Mouse (Mus musculus) embryonic facial prominence, embryonic 14.5 days (tissue): ENCODE results near the gene Mutyh. TPM values are rescaled to one million over a fixed set of nuclear protein-coding genes. Genes with fewer than 3 reads are reported as not detected.

Source experiments
- ATAC-seq: fragments of 200-750 bp; cut with Nextera tagmentation; 2 replicates; pipeline ENCODE4 v1.8.0; 2017; ENCODE audit warnings: low read depth, moderate number of reproducible peaks, moderate TSS enrichment
- DNase-seq: peaks from one replicate; pipeline ENCODE4 v3.0.0-alpha.2; 2015; ENCODE audit warnings: low spot score
- H3K27ac ChIP-seq: fragments of 300-500 bp; sonication (generic); replicated peaks from 2 replicates; pipeline ENCODE4 v1.5.1; 2014; ENCODE audit warnings: low read depth, mild to moderate bottlenecking, low read length, moderate library complexity
- H3K27me3 ChIP-seq: fragments of 300-500 bp; sonication (generic); replicated peaks from 2 replicates; pipeline ENCODE4 v1.6.1; 2014; ENCODE audit warnings: low read length; ENCODE audit not compliant: control insufficient read depth, insufficient read depth
- H3K36me3 ChIP-seq: fragments of 300-500 bp; sonication (generic); 2 replicates; pipeline ENCODE4 v1.6.1; 2014; ENCODE audit warnings: low read length, mixed read lengths; ENCODE audit not compliant: control insufficient read depth, insufficient read depth
- H3K4me1 ChIP-seq: fragments of 300-500 bp; sonication (generic); 2 replicates; pipeline ENCODE4 v1.6.1; 2014; ENCODE audit warnings: antibody characterized with exemption, low read length; ENCODE audit not compliant: control insufficient read depth, insufficient read depth
- H3K4me2 ChIP-seq: fragments of 300-500 bp; sonication (generic); 2 replicates; pipeline ENCODE4 v1.6.1; 2014; ENCODE audit warnings: low read depth, mild to moderate bottlenecking, low read length, moderate library complexity, mixed read lengths
- H3K4me3 ChIP-seq: fragments of 300-500 bp; sonication (generic); 2 replicates; pipeline ENCODE4 v1.5.1; 2014; ENCODE audit warnings: low read depth, mild to moderate bottlenecking, low read length
- H3K9ac ChIP-seq: fragments of 300-500 bp; sonication (generic); 2 replicates; pipeline ENCODE4 v1.6.1; 2014; ENCODE audit warnings: low read depth, mild to moderate bottlenecking, low read length, moderate library complexity, mixed read lengths
- H3K9me3 ChIP-seq: fragments of 300-500 bp; sonication (generic); 2 replicates; pipeline ENCODE4 v1.6.1; 2016; ENCODE audit warnings: low read length; ENCODE audit not compliant: control insufficient read depth
- WGBS: fragments of 180-500 bp; shearing (Covaris S2); extraction: QIAGEN DNeasy Blood & Tissue Kit; methylation state at CpG from one replicate; pipeline ENCODE4 v1.1.7; 2014; 5-methylcytosine and 5-hydroxymethylcytosine counted together
- polyA plus RNA-seq: library from polyadenylated mRNA; unstranded; fragments of >200 nt; fragmentation: Nextera tagmentation; extraction: Ambion mirVana; gene quantifications from 2 replicates; pipeline ENCODE4 v1.2.1, GENCODE M21; 2014

The Mutyh gene
- polyA plus RNA-seq, 1 experiment from 2014 or later = 8.2 TPM

DNA sequence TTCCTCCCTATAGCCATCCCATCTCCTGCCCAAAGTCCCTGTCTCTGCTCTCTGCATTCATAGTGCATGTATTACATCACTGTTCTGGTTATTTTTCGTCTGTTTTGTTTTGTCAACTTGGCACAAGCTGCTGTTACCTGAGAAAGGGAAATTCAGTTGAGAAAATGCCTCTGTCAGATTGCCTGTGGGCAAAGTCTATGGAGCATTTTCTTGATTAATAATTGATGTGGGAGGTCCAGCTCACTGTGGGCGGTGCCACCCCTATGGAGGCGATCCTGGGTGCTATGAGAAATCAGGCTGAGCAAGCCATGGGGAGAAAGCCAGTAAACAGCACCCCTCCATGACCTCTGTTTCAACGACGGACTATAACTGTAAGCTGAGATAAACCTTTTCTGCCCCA, 52.2 kb downstream of the Mutyh start:
- Histone ChIP-seq H3K27ac (no peak overlapping the region), H3K4me2 (no peak overlapping the region), H3K4me3 (no peak overlapping the region), H3K9ac (no peak overlapping the region), H3K9me3 (no peaks in the 10 kb centered on the region), H3K36me3 (no peaks in the 10 kb centered on the region), H3K4me1 (no peaks in the 10 kb centered on the region), H3K27me3 (no peaks in the 10 kb centered on the region; the same call in 1 of the 2 replicates)
- ATAC-seq = no peak
- 72% methylated on average over 5 of the region's 5 CpGs for WGBS
- no peak for DNase-seq

DNA sequence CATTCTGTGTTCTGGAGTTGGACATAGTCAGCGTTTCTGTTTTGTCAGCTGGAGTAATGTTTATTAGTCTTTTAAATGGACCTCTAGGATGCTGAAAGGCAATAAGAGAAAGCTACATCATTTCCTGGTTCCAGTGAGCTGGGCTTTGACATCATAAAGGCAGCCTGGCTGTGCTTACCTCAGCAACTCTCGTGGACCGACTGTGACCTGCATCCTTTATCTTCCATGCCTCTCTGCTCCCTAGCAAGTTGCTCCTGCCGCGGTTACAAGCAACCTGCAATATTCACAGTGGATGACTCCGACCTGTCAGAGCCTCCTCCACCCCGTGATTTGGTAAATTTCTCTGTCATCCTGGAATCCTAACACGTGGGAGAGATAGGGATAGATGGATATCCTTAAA, 54.5 kb downstream of the Mutyh start:
- Histone ChIP-seq H3K4me1 (no peaks in the 10 kb centered on the region), H3K27me3 (no peaks in the 10 kb centered on the region; the same call in 1 of the 2 replicates), H3K4me3 (no peak overlapping the region), H3K27ac (no peak overlapping the region), H3K4me2 (no peak overlapping the region), H3K9me3 (no peaks in the 10 kb centered on the region), H3K36me3 (no peaks in the 10 kb centered on the region), H3K9ac (no peak overlapping the region)
- DNase-seq = no peak
- ATAC-seq = no peak
- WGBS = 71% methylated on average over 8 of the region's 8 CpGs

Other genes starting within 250 kb of the Mutyh start
- gene Ccdc17, start 211.1 kb upstream of the Mutyh start, polyA plus RNA-seq = 4.2 and 8.0 TPM in 2 replicates
- 99.2 and 113 TPM in 2 replicates for gene Nasp, start 179.8 kb upstream of the Mutyh start, polyA plus RNA-seq
- 762 and 846 TPM in 2 replicates for gene Akr1a1, start 156.0 kb upstream of the Mutyh start, polyA plus RNA-seq
- 1,105 and 1,130 TPM in 2 replicates for gene Prdx1, start 122.2 kb upstream of the Mutyh start, polyA plus RNA-seq
- 8.2 and 10.5 TPM in 2 replicates for gene Mmachc, start 99.3 kb upstream of the Mutyh start, polyA plus RNA-seq
- gene Ccdc163, start 99.2 kb upstream of the Mutyh start, polyA plus RNA-seq = 24.2 and 24.8 TPM in 2 replicates
- 6.2 and 8.5 TPM in 2 replicates for gene Tesk2, start 86.8 kb upstream of the Mutyh start, polyA plus RNA-seq
- gene Toe1, start 83 bp upstream of the Mutyh start, polyA plus RNA-seq = 29.8 and 32.2 TPM in 2 replicates
- 1.1 and 1.2 TPM in 2 replicates for gene Hpdl, start 14.0 kb downstream of the Mutyh start, polyA plus RNA-seq
- gene Zswim5, start 69.7 kb downstream of the Mutyh start, polyA plus RNA-seq = 0.51 and 0.54 TPM in 2 replicates
- 74.0 and 77.1 TPM in 2 replicates for gene Urod, start 186.7 kb downstream of the Mutyh start, polyA plus RNA-seq
- gene Hectd3, start 187.6 kb downstream of the Mutyh start, polyA plus RNA-seq = 9.1 and 9.8 TPM in 2 replicates
- 38.6 and 48.4 TPM in 2 replicates for gene Eif2b3, start 211.7 kb downstream of the Mutyh start, polyA plus RNA-seq